Mouse (Mus musculus) kidney, adult 2 months (tissue): Measurements from ENCODE around the gene Aldh3a1.

Experiments
- CTCF ChIP-seq: fragments of 200-500 bp; conservative IDR thresholded peaks from 2 replicates; pipeline ENCODE4 v1.5.1; 2011; ENCODE audit warnings: low read depth, mild to moderate bottlenecking, control low read depth, low read length, moderate library complexity, mixed read lengths; ENCODE audit not compliant: insufficient read depth, insufficient read length
- POLR2A ChIP-seq: fragments of 200-500 bp; IDR thresholded peaks from one replicate; pipeline ENCODE4 v1.6.1; 2011; ENCODE audit warnings: low read depth, low read length, control low read depth

DNA sequence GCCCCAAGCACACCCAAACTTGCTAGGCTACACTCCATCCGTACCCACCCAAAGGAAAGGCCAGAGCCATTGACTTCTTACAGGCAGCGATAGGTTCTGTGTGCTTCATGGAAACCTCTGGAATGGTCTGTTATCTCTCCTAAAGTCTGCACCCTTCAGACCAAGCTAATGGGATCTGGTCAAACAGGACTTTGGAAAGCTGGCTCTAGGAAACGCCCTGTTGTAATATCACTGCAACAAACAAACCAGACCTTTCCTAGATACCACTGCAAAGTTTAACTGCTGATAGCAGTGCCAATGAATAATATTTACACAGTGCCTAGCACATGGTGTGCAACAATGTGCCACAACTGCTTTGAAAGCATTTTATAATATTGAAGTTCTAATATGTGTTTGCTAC is 28.7 kb downstream of the Aldh3a1 start:
- TF ChIP-seq CTCF, result no peak
- TF ChIP-seq POLR2A, result no peak
